Mouse (Mus musculus) heart, adult 9 months (tissue): Measurements from ENCODE around the gene Actb.
A peak's percentile ranks its signal among the peaks of the same experiment; 100 is the strongest.

Experiments used
- DNase-seq, 2 experiments: peaks; one replicate each; pipeline ENCODE4 v3.0.0; 2022; ENCODE audit warnings: low spot score in 2 of 2

Actb gene

GRCm38 (mm10) chr5:142879318-142880175 lies 27.0 kb downstream of the Actb start:
- peak; percentile 75 to 78 for DNase-seq

- no peak for DNase-seq
These were observed 28.0 kb downstream of the Actb start for GRCm38 (mm10) chr5:142878570-142878969.

DNA sequence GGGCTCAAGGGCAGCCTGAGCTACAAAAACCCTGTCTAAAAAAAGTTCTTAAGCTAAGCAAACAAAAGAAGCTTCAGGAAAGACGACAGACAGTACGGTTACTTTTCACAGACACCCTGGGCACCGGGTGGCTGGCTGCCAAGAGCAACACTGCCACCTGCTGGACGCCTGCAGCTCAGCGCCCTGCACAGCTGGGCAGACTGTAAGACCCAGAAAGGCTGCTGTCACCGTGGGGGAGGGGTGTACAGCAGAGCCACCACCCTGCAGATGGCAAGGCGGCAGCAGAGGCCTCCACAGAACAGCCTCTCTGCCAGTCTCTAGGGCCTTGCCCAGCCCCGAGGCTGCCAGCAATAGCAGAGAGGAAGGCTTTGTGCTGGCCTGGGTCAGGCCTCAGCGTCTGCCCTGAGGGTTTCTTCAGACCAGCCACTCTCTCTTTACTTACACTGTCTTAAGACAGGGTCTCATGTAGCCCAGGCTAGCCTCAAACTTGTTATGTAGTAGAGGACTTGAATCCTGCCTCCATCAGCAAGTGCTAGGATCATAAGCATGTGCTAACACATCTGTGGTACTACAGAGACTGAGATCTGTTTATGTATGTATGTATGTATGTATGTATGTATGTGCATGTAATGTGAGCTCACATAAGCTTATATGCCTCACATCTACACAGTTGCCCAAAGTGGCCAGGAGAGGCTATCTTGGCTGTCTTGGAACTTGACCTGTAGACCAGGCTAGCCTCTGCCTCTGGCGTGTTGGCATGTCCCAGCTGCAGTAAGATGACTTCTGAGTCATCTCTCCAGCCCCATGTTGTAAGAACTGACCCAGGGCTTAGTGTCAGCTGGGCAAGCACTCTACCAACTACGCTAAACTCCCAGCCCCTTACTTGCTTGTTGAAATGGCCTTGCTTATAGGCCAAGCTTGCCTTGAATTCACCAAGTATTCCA lies 28.9 kb downstream of the Actb start:
- peak; percentile 60 to 71 for DNase-seq

- DNase-seq = no peak
These were observed 29.7 kb downstream of the Actb start for GRCm38 (mm10) chr5:142876896-142877295.

DNA sequence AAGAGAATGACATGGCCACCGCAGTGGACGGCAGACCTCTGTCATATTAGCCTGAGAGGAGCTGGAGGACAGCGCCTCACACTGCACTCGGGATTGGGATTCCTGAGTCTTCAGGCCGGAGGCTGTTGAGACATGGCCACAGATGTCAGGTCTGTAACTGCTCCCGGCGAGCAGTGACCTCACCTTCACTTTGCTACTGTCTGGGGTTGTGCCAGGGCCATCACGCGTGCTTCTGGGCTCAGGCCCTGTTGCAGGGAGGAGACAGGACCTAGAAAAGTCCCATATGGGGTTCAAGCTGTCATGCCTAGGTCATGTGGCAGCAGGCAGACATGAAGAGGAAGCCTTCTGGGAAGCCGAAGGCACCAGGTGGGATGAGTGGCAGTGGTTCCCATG lies 31.0 kb downstream of the Actb start:
- DNase-seq = no peak

DNA sequence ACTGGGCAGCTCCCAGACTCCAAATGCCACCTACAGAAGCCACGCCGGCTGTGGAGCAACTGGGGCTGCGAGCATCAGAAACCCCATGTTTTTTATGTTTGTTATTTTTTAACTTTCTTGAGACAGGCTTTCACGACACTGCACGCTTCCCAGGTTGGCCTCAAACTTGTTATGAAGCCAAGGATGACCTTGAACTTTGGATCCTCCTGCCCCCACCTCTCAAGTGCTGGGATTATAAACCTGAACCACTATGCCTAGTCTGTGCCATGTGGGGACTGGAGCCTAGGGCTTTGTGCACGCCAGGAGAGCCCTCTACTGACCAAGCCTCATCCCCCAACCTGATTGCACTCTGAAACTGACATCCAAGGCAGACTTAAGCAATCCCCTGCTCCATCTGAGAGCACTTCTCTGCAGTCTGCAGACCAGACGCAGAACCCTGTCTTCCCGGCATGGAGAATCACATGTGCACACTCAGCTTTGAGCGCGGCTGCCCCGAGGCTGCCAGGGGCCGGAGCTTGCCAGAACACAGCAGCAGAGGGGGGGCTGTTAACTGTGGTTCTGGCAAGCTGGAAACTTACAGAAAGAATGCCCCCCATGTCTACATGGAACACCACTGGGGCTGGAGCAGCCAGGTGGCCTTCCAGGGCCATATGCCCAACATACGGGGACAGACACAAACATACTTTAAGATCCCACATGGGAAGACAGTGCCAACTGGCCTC lies 31.6 kb downstream of the Actb start:
- no peak for DNase-seq

DNA sequence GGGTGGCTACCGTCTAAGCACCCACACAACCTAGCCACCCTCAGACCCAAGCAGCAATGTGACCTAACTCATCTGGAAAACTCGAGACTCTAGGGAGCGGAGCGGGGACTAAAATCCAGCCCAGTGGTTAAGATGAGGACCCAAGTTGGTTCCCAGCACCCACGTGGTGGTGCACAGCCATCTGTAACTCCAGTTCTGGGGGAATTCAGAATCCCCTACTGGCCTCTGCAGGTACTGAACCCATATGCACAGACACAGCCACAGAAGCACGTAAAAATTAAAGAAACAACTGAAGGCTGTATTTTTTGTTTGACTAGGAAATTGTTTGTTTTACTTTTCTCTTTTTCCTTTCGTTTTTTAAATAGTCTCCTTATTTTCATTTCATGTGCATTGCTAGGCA lies 32.8 kb downstream of the Actb start:
- no peak for DNase-seq

DNA sequence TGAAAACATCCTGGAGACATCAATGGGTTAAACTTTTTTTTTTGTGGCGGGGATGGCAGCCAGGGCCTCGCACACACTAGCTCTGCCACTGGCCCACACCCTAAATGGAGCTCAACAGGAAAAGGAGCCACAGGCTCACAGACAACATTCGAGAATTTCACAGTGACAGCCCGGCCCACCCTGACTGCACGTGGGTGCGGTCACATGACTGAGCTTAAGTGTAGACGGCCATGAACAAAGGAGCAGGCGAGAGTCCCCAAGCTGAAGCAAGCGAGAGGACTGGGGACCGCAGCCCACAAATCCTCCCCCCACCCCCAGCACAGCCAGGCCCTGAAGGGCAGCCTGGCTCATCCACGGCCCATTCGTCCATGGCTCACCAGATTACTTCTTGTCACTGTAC lies 34.8 kb downstream of the Actb start:
- no peak for DNase-seq

DNA sequence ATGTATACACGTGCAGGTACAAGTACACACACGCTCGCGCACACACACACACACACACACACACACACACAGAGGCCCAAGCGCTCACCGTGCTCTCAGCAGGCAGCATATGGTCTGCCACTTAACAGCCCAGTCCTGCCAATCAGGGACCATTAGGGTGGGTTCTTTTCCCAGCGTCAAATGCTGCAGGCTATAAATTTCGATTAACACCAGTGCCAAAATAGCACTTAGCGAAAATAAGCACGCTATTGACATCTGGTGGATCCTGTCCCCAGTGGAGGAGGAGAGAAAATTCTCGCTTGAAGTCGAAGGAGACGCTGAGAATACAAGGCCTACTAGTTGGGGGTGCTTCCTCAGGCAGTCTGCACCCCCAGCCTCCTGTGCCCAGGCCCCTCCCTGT lies 37.1 kb downstream of the Actb start:
- DNase-seq = no peak

GRCm38 (mm10) chr5:142857763-142858229 lies 48.8 kb downstream of the Actb start:
- no peak for DNase-seq

GRCm38 (mm10) chr5:142856408-142856807 lies 50.1 kb downstream of the Actb start:
- DNase-seq = no peak

GRCm38 (mm10) chr5:142854877-142855276 lies 51.7 kb downstream of the Actb start:
- no peak for DNase-seq

DNA sequence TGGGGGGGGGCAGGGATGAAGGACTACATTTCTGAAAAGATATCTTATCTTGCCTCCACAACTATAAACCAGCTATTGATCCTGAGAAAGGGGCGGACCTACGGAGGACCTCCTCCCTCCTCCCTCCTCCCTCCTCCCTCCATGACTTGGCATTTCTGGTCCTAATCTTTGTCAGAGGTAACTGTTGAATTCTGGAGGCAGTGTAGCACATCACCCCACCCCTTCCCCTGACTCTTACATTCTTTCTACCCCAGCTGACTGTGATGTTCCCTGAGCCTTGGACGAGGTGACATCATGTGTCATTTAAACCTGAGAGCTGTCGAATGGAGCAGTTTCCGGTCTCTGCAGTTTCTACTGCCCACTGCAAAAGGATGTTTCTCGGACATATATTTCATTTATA lies 53.0 kb downstream of the Actb start:
- DNase-seq = no peak
